Mouse (Mus musculus) myocyte (in vitro differentiated cells): ENCODE data around the gene Rrad.

ENCODE experiments used
- CEBPB ChIP-seq: IDR thresholded peaks from 2 replicates; pipeline ENCODE4 v1.6.1; 2011; ENCODE audit warnings: mild to moderate bottlenecking, moderate library complexity; ENCODE audit not compliant: poor library complexity, insufficient read depth, severe bottlenecking
- E2F4 ChIP-seq: IDR thresholded peaks from one replicate; pipeline ENCODE4 v1.6.1; 2011; ENCODE audit warnings: mild to moderate bottlenecking, control low read depth, moderate library complexity; ENCODE audit not compliant: insufficient read depth
- MAX ChIP-seq: IDR thresholded peaks from one replicate; pipeline ENCODE4 v1.6.1; 2011; ENCODE audit warnings: low read depth, mild to moderate bottlenecking, control low read depth
- MYOD1 ChIP-seq, 3 experiments: IDR thresholded peaks; one replicate each; pipeline ENCODE4 v1.6.1; 2011; ENCODE audit warnings: control low read depth in 2 of 3, low read depth in 2 of 3, mild to moderate bottlenecking in 2 of 3, moderate library complexity in 1 of 3; ENCODE audit not compliant: insufficient read length in 2 of 3, control insufficient read depth in 1 of 3
- POLR2A ChIP-seq: IDR thresholded peaks from one replicate; pipeline ENCODE4 v1.6.1; 2011; ENCODE audit warnings: low read depth, mild to moderate bottlenecking, control low read depth, moderate library complexity; ENCODE audit not compliant: insufficient read length
- POLR2AphosphoS2 ChIP-seq: IDR thresholded peaks from one replicate; pipeline ENCODE4 v1.6.1; 2011; ENCODE audit warnings: low read depth, control low read depth; ENCODE audit not compliant: insufficient read length
- REST ChIP-seq: IDR thresholded peaks from one replicate; pipeline ENCODE4 v1.6.1; 2011; ENCODE audit warnings: mild to moderate bottlenecking, control low read depth, moderate library complexity; ENCODE audit not compliant: insufficient read depth, insufficient read length
- SRF ChIP-seq: IDR thresholded peaks from one replicate; pipeline ENCODE4 v1.6.1; 2011; ENCODE audit warnings: low read depth; ENCODE audit not compliant: control insufficient read depth, insufficient read length
- TCF12 ChIP-seq: IDR thresholded peaks from one replicate; pipeline ENCODE4 v1.6.1; 2011; ENCODE audit warnings: mild to moderate bottlenecking, control low read depth; ENCODE audit not compliant: poor library complexity, insufficient read depth, severe bottlenecking
- TCF3 ChIP-seq: IDR thresholded peaks from one replicate; pipeline ENCODE4 v1.6.1; 2011; ENCODE audit warnings: low read depth, control low read depth; ENCODE audit not compliant: insufficient read length
- USF1 ChIP-seq: IDR thresholded peaks from one replicate; pipeline ENCODE4 v1.6.1; 2011; ENCODE audit warnings: low read depth, mild to moderate bottlenecking, control low read depth, moderate library complexity

GRCm38 (mm10) chr8:104628402-104628801, 2.7 kb downstream of the Rrad start:
- no peak for TF ChIP-seq POLR2A
- TF ChIP-seq TCF3, result no peak
- TF ChIP-seq CEBPB, result no peak
- no peak for TF ChIP-seq POLR2AphosphoS2
- TF ChIP-seq REST, result no peak
- TF ChIP-seq MAX, result no peak
- TF ChIP-seq MYOD1 (IDR thresholded peaks at IDR 0.05; ENCODE audit: control insufficient read depth in 1 of 3, insufficient read length in 2 of 3, low read depth in 2 of 3), result no peak
- TF ChIP-seq E2F4, result no peak
- TF ChIP-seq SRF, result no peak
- no peak for TF ChIP-seq USF1
- TF ChIP-seq TCF12, result no peak
